Mouse (Mus musculus): ENCODE measurements around the gene Rnls.

DNA sequence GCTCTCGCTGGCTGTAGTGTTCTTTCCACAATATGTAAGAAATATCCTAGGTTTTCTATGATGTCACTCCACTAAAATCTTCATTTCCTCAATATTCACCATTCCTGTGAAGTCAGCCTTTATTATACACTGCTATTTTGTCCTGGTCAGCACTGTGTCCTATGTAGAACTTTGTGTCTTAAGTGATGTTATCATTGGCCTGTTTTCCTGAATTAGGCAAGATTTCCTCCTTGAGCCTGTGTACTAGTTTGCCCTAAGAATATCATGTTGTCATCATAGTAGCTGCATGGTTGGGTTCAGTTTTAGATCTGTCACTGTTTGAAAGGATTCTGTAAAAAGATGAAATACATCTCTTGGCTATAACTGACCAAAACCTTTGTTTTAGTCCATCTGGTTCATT is 203.3 kb downstream of the Rnls start:
- no peak for TF ChIP-seq POLR2A (IDR thresholded peaks at IDR 0.05; ENCODE audit: control insufficient read depth, extremely low read depth, insufficient read depth, low read length, poor library complexity)
- TF ChIP-seq CTCF (IDR thresholded peaks at IDR 0.05; ENCODE audit: borderline replicate concordance, control insufficient read depth, extremely low read depth, insufficient read depth, low read length, poor library complexity) = no peak
